Mouse (Mus musculus) stomach, postnatal 0 days (tissue): ENCODE results near the gene Zcchc24.

Source experiments
- CTCF ChIP-seq: IDR thresholded peaks from 2 replicates; pipeline ENCODE4 v1.5.1; 2016; ENCODE audit warnings: antibody characterized with exemption, low read depth, mild to moderate bottlenecking, moderate library complexity
- EP300 ChIP-seq: optimal IDR thresholded peaks from 2 replicates; pipeline ENCODE3; 2016; ENCODE audit warnings: antibody characterized with exemption

DNA sequence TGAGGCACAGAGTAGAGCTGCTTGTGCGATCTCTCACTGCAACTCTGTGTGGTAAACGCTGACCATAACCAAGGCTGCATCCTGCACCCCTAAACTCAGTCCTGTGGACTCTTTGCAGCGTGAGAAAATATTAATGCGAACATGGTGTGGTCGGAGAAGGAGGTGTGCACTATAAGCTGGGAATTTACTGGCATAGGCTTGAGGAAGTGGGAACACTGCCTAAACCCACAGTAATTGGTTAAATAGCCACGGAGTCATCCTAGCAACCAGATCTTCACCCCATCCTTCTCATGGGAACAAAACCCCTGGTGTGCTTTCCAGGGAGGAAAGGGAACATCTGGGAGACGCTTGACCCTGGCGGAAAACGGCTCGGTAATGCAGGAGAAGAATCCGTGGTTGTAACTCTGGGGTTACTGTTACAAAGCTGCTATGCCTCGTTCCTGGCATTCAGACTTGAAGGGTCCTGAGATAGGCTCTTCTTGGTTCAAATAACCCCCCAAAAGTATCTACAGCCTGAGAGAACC is 18.6 kb upstream of the Zcchc24 start:
- TF ChIP-seq EP300, result no peak
- no peak for TF ChIP-seq CTCF
